Mouse (Mus musculus): ENCODE measurements around the gene Nrd1.
A peak's percentile ranks its signal among the peaks of the same experiment; 100 is the strongest.

Gene Nrd1

DNA sequence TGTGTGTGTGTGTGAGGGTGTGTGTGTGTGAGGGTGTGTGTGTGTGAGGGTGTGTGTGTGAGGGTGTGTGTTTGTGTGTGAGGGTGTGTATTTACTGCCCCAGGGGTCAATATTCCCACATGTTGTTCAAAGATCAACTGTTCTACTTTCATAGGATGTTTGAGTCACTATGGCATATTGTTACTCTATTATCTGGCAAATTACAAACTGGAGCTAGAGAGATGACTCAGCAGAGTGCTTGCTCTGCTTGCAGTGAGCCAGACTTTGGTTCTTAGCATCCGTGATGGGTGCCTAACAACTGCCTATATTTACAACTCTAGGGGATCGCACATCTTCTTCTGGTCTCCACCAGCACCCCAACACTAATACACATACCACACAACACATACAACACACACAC, 29.4 kb downstream of the Nrd1 start:
- DNase-seq, result no peak

DNA sequence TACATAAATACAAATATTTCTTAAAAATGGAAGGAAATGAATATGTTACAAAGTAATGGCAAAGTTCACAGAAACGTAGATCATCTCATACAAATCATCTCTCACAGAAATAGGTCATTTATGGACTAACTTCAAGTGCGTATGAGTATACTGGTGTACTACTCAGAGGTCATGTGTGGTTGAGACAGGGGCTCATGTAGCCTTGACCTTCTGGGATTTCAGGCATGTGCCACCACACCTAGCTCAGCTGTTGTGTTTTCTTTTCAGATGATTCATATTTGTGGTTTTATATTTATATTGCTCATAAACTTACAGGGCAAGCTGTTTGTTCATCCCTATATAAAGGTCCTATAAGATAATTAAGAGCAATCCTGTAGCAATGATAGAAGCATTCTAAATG, 29.8 kb downstream of the Nrd1 start:
- DNase-seq, result no peak

DNA sequence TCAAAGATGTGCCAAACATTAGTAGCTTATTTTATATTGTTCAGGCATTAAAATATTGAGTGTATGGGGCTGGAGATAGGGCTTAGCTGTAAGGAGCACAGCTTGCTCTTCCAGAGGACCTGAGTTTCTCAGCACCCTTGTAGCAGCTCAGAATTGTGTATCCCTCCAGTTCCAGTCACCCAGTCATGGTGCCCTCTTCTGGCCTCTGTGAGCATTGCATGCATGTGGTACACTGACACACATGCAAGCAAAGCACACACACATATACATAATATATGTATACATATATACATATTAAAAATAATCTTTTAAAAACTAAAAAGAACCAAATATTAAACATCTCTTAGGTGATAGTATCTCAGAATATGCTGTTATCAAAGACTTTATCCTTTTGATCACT, 35.9 kb downstream of the Nrd1 start:
- DNase-seq, result peak; percentile 60 to 87

GRCm38 (mm10) chr4:109042739-109043138, 42.3 kb downstream of the Nrd1 start:
- no peak for DNase-seq

GRCm38 (mm10) chr4:109043294-109043693, 42.8 kb downstream of the Nrd1 start:
- no peak for DNase-seq

DNA sequence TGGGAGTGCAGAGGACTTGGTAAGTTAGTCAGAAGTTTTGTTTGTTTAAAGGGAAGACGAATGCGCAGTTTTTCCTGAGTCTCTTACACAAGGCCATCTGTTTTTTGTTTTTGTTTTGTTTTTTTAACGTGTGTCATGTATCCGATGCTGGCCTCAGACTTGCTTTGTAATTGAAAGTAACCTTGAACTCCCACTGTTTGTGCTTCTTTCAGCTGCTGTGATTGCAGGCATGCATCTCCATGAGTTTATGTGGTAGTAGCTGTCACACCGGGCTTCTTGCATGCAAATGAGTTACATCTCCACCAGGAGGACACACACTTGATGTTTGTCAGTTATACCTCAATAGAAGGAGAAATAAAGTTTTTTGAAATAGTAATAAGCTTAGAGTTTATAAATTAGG, 43.3 kb downstream of the Nrd1 start:
- DNase-seq, result no peak

- no peak for DNase-seq
Observed at GRCm38 (mm10) chr4:109048258-109048657, 47.8 kb downstream of the Nrd1 start.

DNA sequence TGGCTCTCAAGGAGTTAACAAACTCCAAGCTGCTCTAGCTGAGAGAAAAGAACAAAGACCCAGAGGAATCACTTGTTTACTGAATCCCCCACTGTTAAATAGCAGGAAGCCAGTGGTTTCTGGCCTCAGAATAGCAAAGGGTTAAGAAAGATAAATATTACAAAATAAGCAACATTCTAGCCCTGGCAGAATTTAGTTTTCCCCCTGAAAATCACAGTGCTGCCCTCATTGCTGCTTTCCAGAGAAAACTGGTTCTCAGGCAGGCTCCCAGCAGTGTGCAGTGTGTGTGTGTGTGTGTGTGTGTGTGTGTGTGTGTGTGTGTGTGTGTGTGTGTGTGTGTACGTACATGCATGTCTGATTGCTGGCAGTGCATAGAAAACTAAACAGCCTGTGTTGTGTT, 51.8 kb downstream of the Nrd1 start:
- DNase-seq, result no peak

DNA sequence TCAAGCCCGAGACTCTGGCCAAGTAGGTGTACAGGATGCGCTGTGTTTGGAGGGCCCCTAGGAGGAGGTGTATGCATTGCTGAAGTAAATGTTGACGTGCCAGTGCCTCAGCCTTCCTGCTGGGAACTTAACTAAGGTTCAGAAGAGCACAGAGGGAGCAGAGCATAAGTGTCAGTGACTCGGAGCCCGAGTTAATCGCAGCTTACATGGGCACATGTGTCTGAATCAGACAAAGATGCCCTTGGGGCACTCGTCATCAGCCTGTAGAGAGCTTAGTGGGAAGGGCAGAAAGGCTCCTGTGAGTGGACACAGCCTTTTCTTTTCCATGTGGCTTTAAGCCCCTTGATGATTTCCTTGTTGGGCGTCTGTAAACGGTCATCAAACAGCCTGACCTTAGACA, 53.5 kb downstream of the Nrd1 start:
- DNase-seq, result no peak

DNA sequence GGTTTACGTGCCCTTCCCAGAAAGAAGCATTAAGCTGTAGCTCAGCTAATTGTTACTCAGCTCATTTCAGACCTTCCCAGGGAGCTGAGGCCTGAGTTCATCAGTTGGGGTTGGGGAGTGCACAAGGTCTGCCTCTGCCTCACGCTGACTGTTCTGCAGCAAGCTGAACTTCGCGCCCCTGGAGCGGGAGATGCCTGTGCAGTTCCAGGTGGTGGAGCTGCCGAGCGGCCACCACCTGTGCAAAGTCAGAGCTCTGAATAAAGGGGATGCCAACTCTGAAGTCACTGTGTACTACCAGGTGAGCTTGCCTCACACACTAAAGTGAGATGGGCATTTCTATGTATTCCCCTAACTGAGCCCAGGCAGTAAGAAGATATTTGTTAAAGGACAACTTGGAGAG, 55.9 kb downstream of the Nrd1 start:
- DNase-seq, result peak in 1 of 2 experiments; percentile 57

DNA sequence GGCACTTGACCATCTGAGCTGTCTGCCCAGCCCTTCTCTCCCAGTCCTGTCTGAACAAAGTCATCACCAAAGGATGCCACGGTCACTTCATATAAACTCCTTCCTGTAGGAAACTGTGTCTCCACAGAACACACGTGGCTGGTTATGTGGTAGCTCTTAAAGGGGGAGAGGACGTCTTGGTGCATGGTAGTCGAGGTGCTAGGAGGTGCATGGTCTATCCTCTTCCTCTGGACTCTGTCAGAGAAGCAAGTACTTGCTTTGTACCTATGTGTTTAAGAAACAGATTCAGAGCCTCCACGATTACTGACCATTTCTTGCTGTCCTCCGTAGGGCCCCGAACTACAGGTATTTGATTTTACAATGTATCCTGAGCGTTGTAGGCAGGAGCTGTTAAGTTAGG, 57.2 kb downstream of the Nrd1 start:
- DNase-seq, result no peak

DNA sequence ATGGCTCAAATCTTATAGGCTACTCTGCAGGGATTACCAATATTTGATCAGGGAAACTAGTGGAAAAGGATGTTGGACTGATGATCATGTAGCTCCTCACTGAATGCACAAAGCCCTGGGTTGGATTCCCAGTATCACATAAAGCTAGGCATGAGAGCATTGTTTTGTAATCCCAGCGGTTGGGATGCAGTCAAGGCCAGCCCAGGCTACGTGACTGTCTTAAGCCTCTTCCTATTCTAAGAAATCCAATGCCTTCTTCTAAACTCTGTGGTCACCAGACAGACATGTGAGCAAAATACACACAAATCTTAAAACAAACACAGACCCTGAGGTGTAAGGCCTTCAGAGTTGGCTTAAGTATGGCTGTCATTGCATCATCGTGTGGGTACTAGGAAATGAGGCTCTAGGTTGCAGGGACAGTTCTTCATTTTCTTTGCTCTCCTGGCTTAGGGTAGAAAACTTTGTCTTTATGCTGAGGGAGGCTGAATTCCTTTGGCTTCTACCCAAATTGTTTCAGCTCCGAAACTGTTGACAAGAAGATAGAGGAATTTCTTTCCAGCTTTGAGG, 58.9 kb downstream of the Nrd1 start:
- DNase-seq, result peak in 1 of 2 experiments; percentile 39

DNA sequence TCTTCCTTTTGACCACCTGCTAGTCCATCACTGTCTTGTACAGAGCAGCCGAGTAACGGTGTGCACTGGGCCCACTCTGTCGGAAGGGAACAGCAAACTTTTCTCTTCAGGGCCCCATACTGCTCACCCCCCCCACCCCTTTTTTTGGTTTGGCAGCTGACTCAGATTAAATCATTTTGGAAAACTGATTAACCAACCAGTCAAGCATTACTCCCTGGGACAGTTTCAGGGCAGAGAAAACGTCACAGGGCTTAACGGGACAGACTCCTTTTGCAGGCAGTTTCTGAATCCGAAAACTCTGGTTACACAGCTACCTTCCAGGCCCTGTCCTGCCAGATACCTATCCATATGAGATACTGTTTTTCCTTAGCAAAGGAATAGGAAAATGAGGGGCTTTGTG, 64.5 kb downstream of the Nrd1 start:
- DNase-seq, result no peak

GRCm38 (mm10) chr4:109065714-109066113, 65.3 kb downstream of the Nrd1 start:
- DNase-seq, result no peak

- DNase-seq, result no peak
Observed at GRCm38 (mm10) chr4:109072891-109073290, 72.4 kb downstream of the Nrd1 start.

- DNase-seq, result no peak
Observed at GRCm38 (mm10) chr4:109073296-109073695, 72.8 kb downstream of the Nrd1 start.

GRCm38 (mm10) chr4:109078941-109079340, 78.5 kb downstream of the Nrd1 start:
- DNase-seq, result no peak

GRCm38 (mm10) chr4:109079676-109080075, 79.2 kb downstream of the Nrd1 start:
- peak in 1 of 2 experiments; percentile 37 for DNase-seq

DNA sequence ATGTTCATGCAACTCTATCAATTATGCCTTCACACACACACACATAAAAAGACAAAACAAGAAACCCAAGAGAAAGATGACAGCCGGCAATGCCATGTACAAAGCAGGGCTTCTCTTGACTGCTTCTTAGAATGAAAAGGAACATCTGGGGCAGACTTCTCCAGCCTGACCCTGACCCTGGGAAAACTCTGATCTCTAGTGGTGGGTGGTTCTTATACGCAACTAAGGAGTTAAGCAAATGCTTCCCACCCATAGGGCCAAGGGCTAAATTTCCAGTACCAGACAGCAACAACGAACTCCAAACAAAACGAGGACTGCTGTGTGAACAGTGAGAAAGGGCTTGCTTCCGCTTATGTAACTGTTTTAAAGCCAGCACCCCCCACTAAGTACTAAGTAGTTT, 79.7 kb downstream of the Nrd1 start:
- no peak for DNase-seq

DNA sequence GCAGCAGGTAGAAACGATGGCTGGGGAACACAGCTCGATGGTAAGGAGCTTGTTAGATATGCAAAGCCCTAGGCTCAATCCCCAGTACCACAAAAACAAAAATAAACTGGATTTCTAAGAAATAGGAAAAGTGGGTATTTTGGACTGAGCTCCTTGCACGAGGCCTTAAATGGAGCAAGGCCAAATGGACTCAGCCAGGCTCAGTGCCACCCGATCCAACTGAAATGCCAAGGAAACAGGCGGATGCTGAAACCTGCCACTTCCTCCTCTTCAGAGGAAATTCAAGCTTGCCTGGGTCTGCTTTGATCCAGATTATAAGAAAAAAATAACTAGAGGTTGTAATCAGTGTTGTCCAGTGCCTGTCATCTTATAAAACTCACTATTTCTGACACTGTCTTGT, 88.7 kb downstream of the Nrd1 start:
- peak in 1 of 2 experiments; percentile 42 for DNase-seq

DNA sequence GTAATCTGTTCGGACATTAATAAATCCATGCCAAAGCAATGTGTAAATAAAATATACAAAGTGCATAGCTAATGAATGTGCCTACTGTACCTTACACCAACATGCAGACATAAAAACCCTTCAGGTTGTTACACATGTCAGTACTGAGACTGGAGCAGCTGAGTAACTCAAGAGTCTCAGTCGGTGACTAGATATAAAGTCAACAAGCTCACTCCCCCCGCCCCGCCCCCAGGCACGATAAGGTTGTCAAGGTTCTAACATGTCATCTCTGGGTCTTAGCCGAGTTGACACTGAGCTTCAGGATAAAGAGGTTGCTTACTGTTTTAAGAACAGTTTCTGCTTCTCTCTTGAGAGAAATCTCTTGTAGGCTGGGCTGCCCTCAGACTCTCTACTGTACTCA, 89.5 kb downstream of the Nrd1 start:
- DNase-seq, result no peak

- DNase-seq, result no peak
Observed at GRCm38 (mm10) chr4:109091241-109091777, 90.9 kb downstream of the Nrd1 start.

GRCm38 (mm10) chr4:109092344-109092743, 91.9 kb downstream of the Nrd1 start:
- DNase-seq, result no peak

- DNase-seq, result no peak
Observed at GRCm38 (mm10) chr4:109094269-109094668, 93.8 kb downstream of the Nrd1 start.

DNA sequence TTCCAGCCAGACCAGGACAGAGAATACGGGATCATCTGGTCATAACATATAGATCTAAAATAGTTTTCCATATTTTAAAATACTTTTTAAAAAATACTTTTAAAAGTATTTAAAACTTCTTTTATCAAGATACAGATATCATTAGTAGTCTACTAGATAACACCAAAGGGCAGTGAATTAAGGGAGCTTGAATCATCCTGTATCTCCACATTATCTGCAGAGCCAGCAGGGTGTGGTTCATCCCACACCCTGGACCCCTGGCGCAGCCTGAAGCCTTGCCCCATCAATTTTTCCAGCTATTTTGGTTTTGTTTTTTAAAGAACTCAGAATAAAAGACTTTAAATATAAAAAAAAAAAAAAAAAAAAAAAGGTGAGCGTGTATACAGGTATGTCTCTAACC, 98.4 kb downstream of the Nrd1 start:
- no peak for DNase-seq
